Mouse (Mus musculus): ENCODE data around the gene Ubxn10.

Ubxn10 gene

DNA sequence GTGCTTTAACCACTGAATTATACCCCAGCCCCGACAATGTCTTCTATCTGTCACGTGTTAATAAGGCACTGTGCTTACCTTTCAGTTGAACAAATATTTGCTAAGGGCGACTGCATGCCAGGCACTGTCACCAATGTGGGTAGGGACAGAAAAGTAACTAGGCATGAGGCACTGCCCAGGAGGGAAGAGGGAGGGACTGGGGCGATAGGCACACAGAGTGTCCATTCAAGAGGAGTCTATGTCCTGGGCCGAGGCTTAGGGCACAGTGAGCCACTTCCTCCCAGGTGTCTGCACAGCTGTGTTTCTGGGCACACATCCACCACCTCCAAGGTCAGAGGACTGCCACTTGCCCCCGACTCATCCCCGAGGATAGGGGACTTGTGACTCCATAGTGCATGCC is at the start of gene Ubxn10:
TSS of gene Ubxn10 (minus strand) at position 137 of the 400 bp plus-strand sequence.
- no peak for DNase-seq (ENCODE audit: low read depth, low spot score)

DNA sequence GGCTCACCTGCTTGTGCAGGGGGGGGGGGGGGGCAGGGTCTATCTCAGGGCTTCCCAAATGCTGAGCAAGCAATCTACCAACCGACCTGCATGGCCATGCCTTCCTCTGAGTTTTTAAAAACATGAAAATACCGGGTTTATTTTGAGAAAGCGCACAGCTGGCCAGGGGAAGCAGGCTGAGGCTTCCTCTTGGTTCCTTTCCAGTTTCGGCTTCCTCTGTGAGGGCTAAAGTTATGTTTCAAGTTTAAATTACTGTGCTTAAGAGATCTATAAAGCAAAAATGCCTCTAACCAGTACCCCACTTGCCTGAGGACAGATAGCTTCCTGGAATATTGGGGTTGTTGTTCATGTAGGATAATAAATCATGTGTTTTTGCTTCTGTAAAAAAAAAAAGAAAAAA is 49.2 kb upstream of the Ubxn10 start:
- DNase-seq (ENCODE audit: low read depth, low spot score): no peak

DNA sequence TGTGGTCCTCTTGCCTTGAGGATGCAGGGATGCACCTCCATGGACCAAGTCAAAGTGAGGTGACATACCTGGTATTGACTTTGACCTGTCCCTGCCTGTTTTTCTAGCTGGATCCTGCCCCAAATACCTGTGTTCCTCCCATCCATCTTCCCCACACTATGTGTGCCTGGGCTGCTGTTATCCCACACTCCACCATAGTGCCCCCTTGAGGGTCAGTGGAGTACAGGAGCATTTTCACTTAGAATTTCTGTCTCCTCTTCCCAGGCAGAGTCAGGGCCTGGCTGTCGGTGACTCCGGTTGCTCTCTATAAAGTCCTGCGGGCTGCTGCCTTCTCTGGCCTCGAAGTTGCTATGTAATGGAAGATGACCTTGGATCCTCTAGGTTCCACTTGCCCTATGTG is 48.8 kb upstream of the Ubxn10 start:
- DNase-seq (ENCODE audit: low read depth, low spot score): no peak

DNA sequence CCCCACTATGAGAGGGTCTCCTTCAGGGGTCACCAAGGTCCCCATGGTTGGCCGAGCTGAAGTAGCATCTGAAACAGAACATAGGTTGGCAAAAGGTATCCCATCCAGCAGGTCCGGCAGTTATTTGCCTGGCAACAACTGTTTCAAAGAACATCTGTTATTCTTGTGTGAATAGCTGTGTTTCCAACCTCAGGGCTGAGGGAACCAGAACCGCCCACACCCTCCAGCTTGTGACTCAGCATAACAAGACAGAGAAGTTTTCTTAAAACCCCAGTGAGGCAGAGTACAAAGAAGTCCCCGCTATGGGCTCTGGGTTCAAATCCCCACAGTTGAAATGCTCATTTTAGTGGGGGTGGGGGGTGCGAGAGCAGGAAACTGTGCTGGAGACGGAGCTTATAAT is 45.1 kb upstream of the Ubxn10 start:
- no peak for DNase-seq (ENCODE audit: low read depth, low spot score)

- no peak for DNase-seq (ENCODE audit: low read depth, low spot score)
Observed at GRCm38 (mm10) chr4:138780300-138780699, 43.3 kb upstream of the Ubxn10 start.

DNA sequence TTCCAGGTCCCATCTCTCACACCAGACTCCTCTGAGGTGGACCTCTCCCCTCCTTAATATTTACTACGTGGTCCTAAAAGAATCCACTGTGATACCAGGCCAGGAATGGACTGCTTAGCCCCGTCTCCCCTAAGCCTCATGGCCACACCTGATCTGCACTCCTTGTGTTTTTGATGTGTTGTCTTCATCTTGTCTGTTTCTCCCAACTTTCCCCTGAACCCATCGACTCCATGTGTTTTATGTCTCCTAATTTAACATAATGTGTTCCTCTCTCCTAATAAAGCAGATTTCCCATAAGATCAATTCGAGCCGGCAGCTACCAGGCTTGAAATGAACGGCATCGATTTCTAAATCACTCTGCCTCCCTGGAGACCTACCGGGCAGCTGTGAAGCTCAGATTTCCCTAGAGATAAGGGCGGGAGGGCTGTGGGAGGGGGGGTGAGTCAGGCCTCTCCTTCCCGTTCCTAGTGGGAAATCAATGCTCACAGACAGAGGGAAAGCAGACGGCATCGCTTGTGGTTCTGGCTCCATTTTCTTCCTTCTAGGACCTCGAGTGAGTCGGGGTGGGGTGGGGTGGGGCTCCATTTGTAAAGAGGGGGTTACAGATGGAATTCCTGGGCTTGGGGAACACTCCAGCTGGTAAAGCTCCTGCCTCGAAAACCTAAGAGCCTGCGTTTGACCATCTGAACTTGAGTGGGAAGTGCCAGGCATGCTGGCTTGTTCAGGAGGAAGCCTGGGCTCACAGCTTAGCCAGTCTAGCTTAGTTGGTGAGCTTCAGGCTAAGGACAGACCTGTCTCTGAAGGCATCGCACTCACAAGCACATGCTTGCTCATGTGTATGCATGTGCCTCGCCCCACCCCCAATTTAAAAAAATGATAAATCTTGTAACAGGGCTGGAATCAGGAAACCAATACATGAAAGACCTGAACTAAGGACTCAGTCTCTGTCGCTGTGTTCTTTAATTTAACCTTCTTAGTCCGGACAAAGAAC is 40.7 kb upstream of the Ubxn10 start:
- no peak for DNase-seq (ENCODE audit: low read depth, low spot score)

DNA sequence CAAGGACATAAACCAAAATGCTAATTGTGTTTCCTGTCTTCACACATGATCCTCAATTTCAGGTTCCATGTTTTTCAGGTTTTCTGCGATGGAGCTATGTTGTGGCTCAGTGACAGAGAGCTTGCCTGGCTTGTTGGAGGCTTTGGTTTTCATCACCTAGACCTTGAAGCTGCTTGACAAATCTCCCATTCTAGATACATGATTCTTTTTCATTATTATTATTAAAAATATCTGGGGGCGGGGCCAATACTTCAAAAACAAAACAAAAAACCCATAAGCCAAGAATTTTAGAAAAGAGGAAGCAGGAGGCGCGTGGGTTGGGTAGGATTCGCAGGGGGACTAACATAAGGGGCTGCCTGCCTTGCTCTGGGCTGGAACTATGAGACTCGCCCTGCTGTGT is 38.5 kb upstream of the Ubxn10 start, which contains the start of gene Pla2g2d:
TSS of gene Pla2g2d (plus strand) at position 301 of the 400 bp plus-strand sequence.
- no peak for DNase-seq (ENCODE audit: low read depth, low spot score)

DNA sequence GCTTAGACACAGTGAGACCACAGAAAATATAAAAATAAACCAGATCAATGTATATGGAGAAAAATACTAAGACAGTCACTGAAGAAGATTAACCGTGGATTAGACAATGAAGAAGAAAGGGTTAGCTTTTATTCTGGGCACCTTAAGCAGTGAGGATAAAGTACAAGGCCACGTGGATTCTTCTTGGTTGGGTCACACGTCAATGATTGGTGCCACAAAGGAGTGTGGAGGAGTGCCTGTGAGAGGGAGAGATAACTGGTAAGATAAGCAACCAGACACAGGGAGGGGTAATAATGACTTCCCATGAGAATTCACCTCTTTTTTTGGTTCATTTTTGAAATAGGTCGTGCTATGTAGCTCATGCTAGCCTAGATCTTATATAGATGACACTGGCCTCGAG is 35.4 kb upstream of the Ubxn10 start:
- DNase-seq (ENCODE audit: low read depth, low spot score): no peak

DNA sequence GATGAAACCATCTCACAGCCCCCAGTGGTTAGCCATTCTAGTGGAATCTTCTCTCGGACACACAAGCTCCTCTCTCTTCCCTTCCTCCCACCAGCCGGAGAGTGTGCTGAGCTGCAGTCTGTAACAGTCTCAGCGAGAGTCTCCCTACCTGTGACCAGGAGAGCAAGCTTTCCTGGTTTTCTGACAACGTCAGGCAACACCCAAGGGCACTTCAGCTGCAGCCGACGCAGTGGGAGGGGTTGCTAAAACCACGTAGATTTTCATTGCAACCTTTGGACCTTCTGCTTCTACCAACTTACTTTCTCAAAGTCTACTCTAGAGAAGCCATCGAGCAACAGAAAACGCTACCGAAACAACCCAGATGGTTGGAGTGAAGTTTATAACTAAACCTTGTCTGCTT is 35.0 kb upstream of the Ubxn10 start:
- DNase-seq (ENCODE audit: low read depth, low spot score): no peak

- no peak for DNase-seq (ENCODE audit: low read depth, low spot score)
Observed at GRCm38 (mm10) chr4:138762266-138762665, 25.3 kb upstream of the Ubxn10 start.

GRCm38 (mm10) chr4:138757416-138757815 is 20.4 kb upstream of the Ubxn10 start, which contains the start of gene Pla2g2f:
Pla2g2f (minus strand) TSS chr4:138757626.
- no peak for DNase-seq (ENCODE audit: low read depth, low spot score)

- DNase-seq (ENCODE audit: low read depth, low spot score): no peak
Observed at GRCm38 (mm10) chr4:138755983-138756382, 19.0 kb upstream of the Ubxn10 start.

DNA sequence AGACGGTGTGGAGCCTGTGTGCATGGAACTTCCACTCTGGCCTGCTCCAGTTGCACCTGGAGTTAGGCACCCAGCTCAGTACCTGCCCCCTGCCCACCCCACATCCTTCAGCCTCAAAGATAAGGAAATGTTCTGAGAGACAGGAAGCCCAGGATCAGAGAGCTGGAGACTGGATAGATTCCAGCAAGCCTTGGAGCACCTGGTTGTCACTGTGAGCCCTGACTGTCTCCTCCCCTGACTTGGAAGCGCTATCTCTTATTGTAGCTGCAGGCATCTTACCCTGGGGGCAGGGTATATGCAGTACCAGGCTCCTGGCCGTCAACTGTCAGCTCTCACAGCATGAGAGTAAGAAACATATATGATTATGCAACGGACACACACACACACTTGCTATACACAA is 18.5 kb upstream of the Ubxn10 start:
- no peak for DNase-seq (ENCODE audit: low read depth, low spot score)

DNA sequence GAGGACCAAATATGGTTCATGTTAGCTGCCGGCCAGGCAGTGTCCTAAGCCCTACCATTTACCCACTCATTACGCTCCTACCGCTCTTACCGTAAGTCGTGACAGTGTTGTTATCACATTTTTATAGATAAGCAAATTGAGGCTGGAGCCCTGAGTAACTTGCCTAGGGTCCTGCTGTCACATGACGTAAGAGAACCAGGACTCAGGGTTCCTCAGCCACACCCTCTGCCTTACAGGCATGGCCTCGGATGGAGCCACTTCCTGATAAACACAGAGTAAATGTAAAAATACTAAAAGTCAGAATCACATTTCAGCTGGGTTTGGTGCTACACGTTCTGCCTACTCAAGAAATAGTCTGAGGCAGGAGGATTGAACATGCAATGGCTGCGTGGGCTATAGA is 17.5 kb upstream of the Ubxn10 start:
- no peak for DNase-seq (ENCODE audit: low read depth, low spot score)

DNA sequence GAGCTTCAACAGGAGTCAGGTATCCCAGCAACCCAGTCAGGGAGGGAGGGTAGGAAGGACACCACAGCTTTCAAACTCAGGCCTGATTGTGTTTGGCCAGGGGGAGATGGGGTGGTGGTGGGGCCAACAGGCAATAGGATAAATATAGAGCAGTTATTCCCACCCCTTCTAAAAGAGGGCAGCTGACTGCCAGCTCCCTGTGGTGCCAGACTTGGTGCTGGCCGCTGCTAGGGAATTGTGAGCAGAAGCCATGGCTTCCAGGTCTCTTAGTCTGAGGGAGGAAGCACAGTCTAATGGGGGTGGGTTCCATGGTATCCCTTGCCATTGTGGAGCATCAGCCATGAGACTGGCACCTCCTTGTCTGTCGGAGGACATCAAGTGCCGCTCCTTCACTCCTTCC is 16.6 kb upstream of the Ubxn10 start:
- no peak for DNase-seq (ENCODE audit: low read depth, low spot score)

- no peak for DNase-seq (ENCODE audit: low read depth, low spot score)
Observed at GRCm38 (mm10) chr4:138752603-138753002, 15.6 kb upstream of the Ubxn10 start.

DNA sequence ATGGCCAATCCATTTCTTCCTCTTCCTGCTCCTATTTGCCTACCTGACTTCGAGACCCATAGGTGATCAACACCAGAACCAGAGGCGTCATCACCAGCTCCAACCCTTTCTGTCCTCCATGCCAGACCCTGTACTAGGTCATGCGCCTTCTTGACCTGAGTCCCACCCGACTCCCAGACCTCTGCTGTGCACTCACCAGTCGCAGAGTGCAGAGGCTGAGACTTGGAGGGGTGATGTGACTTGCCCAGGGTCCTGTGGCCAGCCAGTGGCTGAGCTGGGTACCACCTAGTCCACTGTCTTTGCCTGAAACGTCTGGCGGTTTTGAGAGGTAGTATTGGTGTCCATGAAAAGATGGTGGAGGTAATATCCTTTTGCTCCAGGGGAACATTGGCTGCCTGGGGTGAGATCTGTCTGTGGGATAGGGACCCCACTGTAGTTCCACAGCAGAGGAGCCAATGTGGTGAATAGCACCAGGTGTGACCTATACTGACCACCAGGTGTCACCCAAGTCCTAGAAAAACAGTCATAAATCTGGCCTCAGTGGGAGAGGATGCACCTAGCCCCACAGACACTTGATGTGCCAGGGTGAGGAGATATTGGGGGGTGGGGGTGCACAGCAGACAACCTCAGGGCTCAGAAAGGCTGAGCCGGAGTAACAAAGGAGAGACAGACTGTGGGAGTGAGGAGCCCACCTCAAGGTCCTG is 11.6 kb upstream of the Ubxn10 start:
- DNase-seq (ENCODE audit: low read depth, low spot score): no peak

DNA sequence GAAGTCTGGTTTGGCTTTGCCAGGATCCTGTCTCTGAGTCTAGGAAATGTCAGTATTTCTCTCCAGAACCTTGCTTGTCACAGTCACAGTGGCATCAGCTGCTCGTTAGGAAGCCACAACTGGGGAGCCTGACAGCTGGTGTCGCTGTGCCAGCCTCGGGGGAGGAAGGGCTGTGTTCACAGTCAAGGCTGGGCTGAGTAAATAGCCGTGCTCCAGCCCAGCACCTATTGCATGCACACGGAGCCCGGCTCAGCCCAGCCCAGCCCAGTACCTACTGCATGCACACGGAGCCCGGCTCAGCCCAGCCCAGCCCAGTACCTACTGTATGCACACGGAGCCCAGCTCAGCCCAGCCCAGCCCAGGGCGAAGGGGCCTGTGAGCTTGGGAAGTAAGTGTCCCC is 10.9 kb upstream of the Ubxn10 start:
- DNase-seq (ENCODE audit: low read depth, low spot score): no peak

- no peak for DNase-seq (ENCODE audit: low read depth, low spot score)
Observed at GRCm38 (mm10) chr4:138746866-138747265, 9.9 kb upstream of the Ubxn10 start.

DNA sequence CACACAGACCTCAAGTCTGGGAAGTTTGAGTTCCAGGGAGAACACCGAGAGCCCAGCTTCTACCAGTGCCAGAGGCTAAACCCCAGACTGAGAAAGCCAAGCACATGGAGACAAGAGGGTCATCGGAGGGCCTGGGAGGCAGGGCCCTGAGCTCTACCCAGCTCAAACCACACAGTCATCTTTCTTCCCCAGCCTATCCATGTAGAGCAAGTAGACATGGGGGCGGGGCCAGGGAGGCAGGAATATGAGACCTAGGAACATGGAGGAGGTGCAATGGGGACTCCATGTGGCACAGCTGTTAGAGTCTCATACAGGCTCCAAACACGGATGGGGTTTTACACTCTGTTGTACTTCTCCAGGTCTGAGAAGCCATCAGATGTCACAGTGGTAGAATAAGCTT is 8.9 kb upstream of the Ubxn10 start:
- DNase-seq (ENCODE audit: low read depth, low spot score): no peak

- peak; percentile 47 for DNase-seq (ENCODE audit: low read depth, low spot score)
Observed at GRCm38 (mm10) chr4:138739136-138739851, 2.3 kb upstream of the Ubxn10 start.

GRCm38 (mm10) chr4:138734863-138735262 is 2.1 kb downstream of the Ubxn10 start:
- no peak for DNase-seq (ENCODE audit: low read depth, low spot score)
